10 mouse cellular contexts compared by ENCODE assay signal in genomic region chr9:87740241-87740645, GRCm38 (mm10). TPM values are rescaled to one million over a fixed set of nuclear protein-coding genes. Genes with fewer than 3 reads are reported as not detected.
A peak's percentile ranks its signal among the peaks of the same experiment; 100 is the strongest.
DNase-seq lines count a peak whose midpoint lies in the region; ATAC-seq and TF ChIP-seq lines count a peak whose summit lies in the region.
"Had no signal": no experiment of that assay in that cellular context is flagged by ENCODE, and none has a peak within 500 bp of the region (broad histone marks: within the 10 kb centered on the region; RNA-seq: fewer than 3 reads in every experiment).

No protein-coding gene starts in this region.

- peaks cover 83% of the 10 kb centered on the region for H3K27me3 ChIP-seq in intestine, embryonic 14.5 days (replicated peaks; ENCODE audit: control insufficient read depth, insufficient read depth, low read length)
- H3K27me3 ChIP-seq in intestine, postnatal 0 days (replicated peaks; ENCODE audit: control insufficient read depth, insufficient read depth, low read length), result peaks cover 73% of the 10 kb centered on the region
- peaks cover 56% of the 10 kb centered on the region for H3K27me3 ChIP-seq in embryonic facial prominence, embryonic 12.5 days
- H3K27me3 ChIP-seq in hindbrain, embryonic 12.5 days, result peaks cover 72% of the 10 kb centered on the region
- H3K27me3 ChIP-seq in midbrain, embryonic 16.5 days (ENCODE audit: control insufficient read depth, insufficient read depth, low read depth, low read length), result peaks cover 54% of the 10 kb centered on the region

- H3K4me2 ChIP-seq in intestine, embryonic 14.5 days (ENCODE audit: low read length), result 0 out of 2 replicates have a peak overlapping the region, but pooled peaks have one; percentile 12
- H3K4me2 ChIP-seq in intestine, postnatal 0 days (replicated peaks; ENCODE audit: low read depth), result no peak overlapping the region
- peak overlapping the region; percentile 51 for H3K4me2 ChIP-seq in embryonic facial prominence, embryonic 12.5 days (replicated peaks)
- peak overlapping the region; percentile 44 for H3K4me2 ChIP-seq in hindbrain, embryonic 12.5 days (replicated peaks)
- H3K4me2 ChIP-seq in midbrain, embryonic 16.5 days (ENCODE audit: low read length), result peak overlapping the region; percentile 34; the same call in 1 of the 2 replicates

- H3K27ac ChIP-seq in intestine, embryonic 14.5 days (ENCODE audit: low read depth), result no peak overlapping the region
- H3K27ac ChIP-seq in intestine, postnatal 0 days (ENCODE audit: low read depth, low read length), result no peak overlapping the region
- H3K27ac ChIP-seq in embryonic facial prominence, embryonic 12.5 days, result no peak overlapping the region
- no peak overlapping the region for H3K27ac ChIP-seq in hindbrain, embryonic 12.5 days
- no peak overlapping the region for H3K27ac ChIP-seq in midbrain, embryonic 16.5 days (ENCODE audit: low read length)

- H3K4me3 ChIP-seq in intestine, embryonic 14.5 days (ENCODE audit: low read depth, low read length), result 0 out of 2 replicates have a peak overlapping the region, but pooled peaks have one; percentile 8
- no peak overlapping the region for H3K4me3 ChIP-seq in intestine, postnatal 0 days (ENCODE audit: low read depth, low read length)
- H3K4me3 ChIP-seq in embryonic facial prominence, embryonic 12.5 days, result peak overlapping the region; percentile 31
- 0 out of 2 replicates have a peak overlapping the region, but pooled peaks have one; percentile 10 for H3K4me3 ChIP-seq in hindbrain, embryonic 12.5 days
- H3K4me3 ChIP-seq in midbrain, embryonic 16.5 days (ENCODE audit: low read depth, low read length), result no peak overlapping the region; the same call in 1 of the 2 replicates

- no peak for TF ChIP-seq CTCF in intestine, postnatal 0 days (IDR thresholded peaks at IDR 0.05; ENCODE audit: low read depth)

- no peaks in the 10 kb centered on the region for H3K36me3 ChIP-seq in intestine, embryonic 14.5 days (ENCODE audit: control insufficient read depth, insufficient read depth, low read length)
- no peaks in the 10 kb centered on the region for H3K36me3 ChIP-seq in intestine, postnatal 0 days (ENCODE audit: control insufficient read depth, insufficient read depth)
- no peaks in the 10 kb centered on the region for H3K36me3 ChIP-seq in embryonic facial prominence, embryonic 12.5 days
- H3K36me3 ChIP-seq in hindbrain, embryonic 12.5 days, result no peaks in the 10 kb centered on the region
- no peaks in the 10 kb centered on the region for H3K36me3 ChIP-seq in midbrain, embryonic 16.5 days (ENCODE audit: control insufficient read depth, insufficient read depth, low read length)

- DNase-seq in intestine, embryonic 14.5 days (ENCODE audit: low spot score), result no peak
- no peak for DNase-seq in spleen, postnatal 4 days (ENCODE audit: low spot score in 2 of 2)
- DNase-seq in adrenal gland, adult 8-10 months, result no peak
- DNase-seq in cerebellum, adult 11 months, result no peak

- 0 out of 2 replicates have a peak, but pooled peaks cover 4% of the 10 kb centered on the region for H3K4me1 ChIP-seq in intestine, embryonic 14.5 days (replicated peaks; ENCODE audit: control insufficient read depth, insufficient read depth, low read length)
- no peaks in the 10 kb centered on the region; the same call in 1 of the 2 replicates for H3K4me1 ChIP-seq in intestine, postnatal 0 days (replicated peaks; ENCODE audit: control insufficient read depth, insufficient read depth, low read length)
- H3K4me1 ChIP-seq in embryonic facial prominence, embryonic 12.5 days, result peaks cover 24% of the 10 kb centered on the region; the same call in 1 of the 2 replicates
- H3K4me1 ChIP-seq in hindbrain, embryonic 12.5 days, result peaks cover 12% of the 10 kb centered on the region
- peaks cover 4% of the 10 kb centered on the region; the same call in 1 of the 2 replicates for H3K4me1 ChIP-seq in midbrain, embryonic 16.5 days (ENCODE audit: control insufficient read depth, insufficient read depth, low read length)

- peak; percentile 22; the same call in 1 of the 2 replicates for ATAC-seq in intestine, embryonic 14.5 days (replicated peaks; ENCODE audit: low FRiP score, low TSS enrichment, low read depth)
- no peak for ATAC-seq in intestine, postnatal 0 days
- ATAC-seq in embryonic facial prominence, embryonic 12.5 days (ENCODE audit: insufficient number of reproducible peaks, insufficient read depth, low FRiP score, low TSS enrichment), result peak; percentile 35; the same call in 1 of the 2 replicates
- ATAC-seq in hindbrain, embryonic 12.5 days (ENCODE audit: low FRiP score), result peak; percentile 55
- ATAC-seq in midbrain, embryonic 16.5 days, result peak; percentile 68
- ATAC-seq: inflammation-experienced regulatory T-cells, adult 6 months had no signal

- no peaks in the 10 kb centered on the region for H3K9me3 ChIP-seq in intestine, embryonic 14.5 days (ENCODE audit: control insufficient read depth, low read length)
- no peaks in the 10 kb centered on the region for H3K9me3 ChIP-seq in intestine, postnatal 0 days (ENCODE audit: control insufficient read depth)
- no peaks in the 10 kb centered on the region for H3K9me3 ChIP-seq in embryonic facial prominence, embryonic 12.5 days
- no peaks in the 10 kb centered on the region for H3K9me3 ChIP-seq in hindbrain, embryonic 12.5 days (replicated peaks)
- no peaks in the 10 kb centered on the region for H3K9me3 ChIP-seq in midbrain, embryonic 16.5 days (replicated peaks; ENCODE audit: control insufficient read depth, low read length, poor library complexity, severe bottlenecking)

- no peak overlapping the region for H3K9ac ChIP-seq in intestine, embryonic 14.5 days (ENCODE audit: low read length)
- no peak overlapping the region for H3K9ac ChIP-seq in intestine, postnatal 0 days (ENCODE audit: low read depth, low read length)
- H3K9ac ChIP-seq in embryonic facial prominence, embryonic 12.5 days, result no peak overlapping the region
- no peak overlapping the region for H3K9ac ChIP-seq in hindbrain, embryonic 12.5 days
- no peak overlapping the region for H3K9ac ChIP-seq in midbrain, embryonic 16.5 days (ENCODE audit: low read depth, low read length)

- 4% methylated on average over 20 of the region's 20 CpGs for WGBS in intestine, embryonic 14.5 days
- 7% methylated on average over 20 of the region's 20 CpGs for WGBS in intestine, postnatal 0 days
- 1% methylated on average over 20 of the region's 20 CpGs for WGBS in embryonic facial prominence, embryonic 12.5 days
- 2% methylated on average over 20 of the region's 20 CpGs for WGBS in hindbrain, embryonic 12.5 days
- under 1% methylated on average over 20 of the region's 20 CpGs for WGBS in midbrain, embryonic 16.5 days

RNA-seq across cellular contexts. Expression of gene Tbx18, which starts 9.2 kb away (rescaled TPM):
- polyA plus RNA-seq in intestine, embryonic 14.5 days (2014; fragmentation: Nextera tagmentation; extraction: Ambion mirVana), result 0.24 and 0.42 TPM in 2 replicates
- 0.09 and 0.10 TPM in 2 replicates for polyA plus RNA-seq in intestine, postnatal 0 days (2015; fragmentation: Nextera tagmentation; extraction: Ambion mirVana)
- 8.8 and 10.0 TPM in 2 replicates for polyA plus RNA-seq in embryonic facial prominence, embryonic 12.5 days (2016; fragmentation: Nextera tagmentation; extraction: Ambion mirVana)
- polyA plus RNA-seq in hindbrain, embryonic 12.5 days (2016; fragmentation: Nextera tagmentation; extraction: Ambion mirVana), result 4.1 and 6.2 TPM in 2 replicates
- 1.3 and 2.1 TPM in 2 replicates for polyA plus RNA-seq in midbrain, embryonic 16.5 days (2015; fragmentation: Nextera tagmentation; extraction: Ambion mirVana)
- total RNA-seq in adrenal gland, adult 8-10 months (2022), result 1 to 10 TPM in 3 of 4 experiments, under 1 TPM in 1; 0.90 to 2.0 (median 1.1) TPM
- total RNA-seq: megakaryocyte progenitor cell, adult 5-6 weeks had no signal
- polyA plus RNA-seq: inflammation-experienced regulatory T-cells, adult 6 months had no signal

Comparison
In these comparisons a context has a peak if more than half of its experiments do, and no peak if none do; other contexts are left out.
1. H3K4me3 ChIP-seq: peak in intestine, embryonic 14.5 days (single experiment), embryonic facial prominence, embryonic 12.5 days (single experiment) and hindbrain, embryonic 12.5 days (single experiment); none in intestine, postnatal 0 days (single experiment) and midbrain, embryonic 16.5 days (single experiment).